Mouse (Mus musculus): ENCODE measurements around the gene Arhgap6. TPM values are rescaled to one million over a fixed set of nuclear protein-coding genes. Genes with fewer than 3 reads are reported as not detected.
A peak's percentile ranks its signal among the peaks of the same experiment; 100 is the strongest.

Arhgap6 gene
- polyA plus RNA-seq, 1 experiment: 3.0 TPM

GRCm38 (mm10) chrX:168975444-168975843 is 180.5 kb downstream of the Arhgap6 start:
- no peaks in the 10 kb centered on the region for H3K27me3 ChIP-seq (ENCODE audit: control insufficient read depth, insufficient read depth, low read length)
- H3K27ac ChIP-seq (ENCODE audit: insufficient read depth, low read length): no peak overlapping the region
- no peak overlapping the region for H3K4me3 ChIP-seq (ENCODE audit: extremely low read depth, insufficient read depth, insufficient read length)
- 79% methylated on average over 1 of the region's 1 CpGs for WGBS
- TF ChIP-seq POLR2A (IDR thresholded peaks at IDR 0.05; ENCODE audit: low read depth, low read length) (no peak), CTCF (IDR thresholded peaks at IDR 0.05; ENCODE audit: extremely low read depth, insufficient read depth, insufficient read length, insufficient replicate concordance) (no peak)
- H3K36me3 ChIP-seq (ENCODE audit: control insufficient read depth, insufficient read depth, low read length): no peaks in the 10 kb centered on the region
- no peaks in the 10 kb centered on the region for H3K4me1 ChIP-seq (ENCODE audit: control insufficient read depth, insufficient read depth, insufficient read length)
- no peak for DNase-seq (ENCODE audit: low read depth in 1 of 2, low spot score in 2 of 2)

GRCm38 (mm10) chrX:168977776-168978175 is 182.9 kb downstream of the Arhgap6 start:
- Histone ChIP-seq H3K27me3 (ENCODE audit: control insufficient read depth, insufficient read depth, low read length) (no peaks in the 10 kb centered on the region), H3K36me3 (ENCODE audit: control insufficient read depth, insufficient read depth, low read length) (no peaks in the 10 kb centered on the region), H3K4me3 (ENCODE audit: extremely low read depth, insufficient read depth, insufficient read length) (no peak overlapping the region), H3K27ac (ENCODE audit: insufficient read depth, low read length) (no peak overlapping the region), H3K4me1 (ENCODE audit: control insufficient read depth, insufficient read depth, insufficient read length) (no peaks in the 10 kb centered on the region)
- no peak for DNase-seq (ENCODE audit: low read depth in 1 of 2, low spot score in 2 of 2)
- 77% methylated on average over 3 of the region's 3 CpGs for WGBS
- TF ChIP-seq CTCF (IDR thresholded peaks at IDR 0.05; ENCODE audit: extremely low read depth, insufficient read depth, insufficient read length, insufficient replicate concordance): no peak
- TF ChIP-seq POLR2A (IDR thresholded peaks at IDR 0.05; ENCODE audit: low read depth, low read length): no peak

DNA sequence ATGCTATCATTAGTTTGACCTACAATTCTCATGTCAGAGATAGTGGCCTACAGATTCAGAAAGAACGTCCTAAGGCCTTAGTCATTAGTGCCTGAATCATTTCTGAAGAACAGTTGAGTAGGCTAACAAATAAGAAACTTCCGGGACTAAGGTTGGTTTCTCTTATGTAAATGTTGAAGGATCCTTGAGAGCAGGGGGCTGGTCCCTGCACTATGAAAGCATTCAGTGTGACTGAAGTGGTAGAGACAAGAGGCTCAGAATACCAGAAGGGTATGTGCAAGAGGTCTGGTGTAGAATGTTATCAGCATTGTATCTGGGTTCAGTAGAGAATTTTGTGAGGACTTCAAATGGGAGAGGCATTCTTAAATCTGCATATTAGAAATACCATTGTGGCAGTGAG is 185.5 kb downstream of the Arhgap6 start:
- H3K4me3 ChIP-seq (ENCODE audit: extremely low read depth, insufficient read depth, insufficient read length): no peak overlapping the region
- H3K4me1 ChIP-seq (ENCODE audit: control insufficient read depth, insufficient read depth, insufficient read length): no peaks in the 10 kb centered on the region
- no peak overlapping the region for H3K27ac ChIP-seq (ENCODE audit: insufficient read depth, low read length)
- WGBS: 78% methylated on average over 2 of the region's 2 CpGs
- DNase-seq (ENCODE audit: low read depth in 1 of 2, low spot score in 2 of 2): no peak
- H3K36me3 ChIP-seq (ENCODE audit: control insufficient read depth, insufficient read depth, low read length): no peaks in the 10 kb centered on the region
- TF ChIP-seq CTCF (IDR thresholded peaks at IDR 0.05; ENCODE audit: extremely low read depth, insufficient read depth, insufficient read length, insufficient replicate concordance) (no peak), POLR2A (IDR thresholded peaks at IDR 0.05; ENCODE audit: low read depth, low read length) (no peak)
- no peaks in the 10 kb centered on the region for H3K27me3 ChIP-seq (ENCODE audit: control insufficient read depth, insufficient read depth, low read length)

GRCm38 (mm10) chrX:169007066-169007465 is 212.2 kb downstream of the Arhgap6 start:
- Histone ChIP-seq H3K27ac (ENCODE audit: insufficient read depth, low read length) (no peak overlapping the region), H3K27me3 (ENCODE audit: control insufficient read depth, insufficient read depth, low read length) (no peaks in the 10 kb centered on the region), H3K4me3 (ENCODE audit: extremely low read depth, insufficient read depth, insufficient read length) (no peak overlapping the region), H3K4me1 (ENCODE audit: control insufficient read depth, insufficient read depth, insufficient read length) (no peaks in the 10 kb centered on the region), H3K36me3 (ENCODE audit: control insufficient read depth, insufficient read depth, low read length) (no peaks in the 10 kb centered on the region)
- 67% methylated on average over 1 of the region's 1 CpGs for WGBS
- no peak for DNase-seq (ENCODE audit: low read depth in 1 of 2, low spot score in 2 of 2)
- TF ChIP-seq CTCF (IDR thresholded peaks at IDR 0.05; ENCODE audit: extremely low read depth, insufficient read depth, insufficient read length, insufficient replicate concordance): no peak
- TF ChIP-seq POLR2A (IDR thresholded peaks at IDR 0.05; ENCODE audit: low read depth, low read length): no peak

- Histone ChIP-seq H3K36me3 (ENCODE audit: control insufficient read depth, insufficient read depth, low read length) (no peaks in the 10 kb centered on the region), H3K27ac (ENCODE audit: insufficient read depth, low read length) (no peak overlapping the region), H3K4me1 (ENCODE audit: control insufficient read depth, insufficient read depth, insufficient read length) (no peaks in the 10 kb centered on the region), H3K27me3 (ENCODE audit: control insufficient read depth, insufficient read depth, low read length) (no peaks in the 10 kb centered on the region), H3K4me3 (ENCODE audit: extremely low read depth, insufficient read depth, insufficient read length) (no peak overlapping the region)
- TF ChIP-seq CTCF (IDR thresholded peaks at IDR 0.05; ENCODE audit: extremely low read depth, insufficient read depth, insufficient read length, insufficient replicate concordance): no peak
- TF ChIP-seq POLR2A (IDR thresholded peaks at IDR 0.05; ENCODE audit: low read depth, low read length): no peak
- DNase-seq (ENCODE audit: low read depth in 1 of 2, low spot score in 2 of 2): no peak
Measured at GRCm38 (mm10) chrX:169012701-169013100, 217.8 kb downstream of the Arhgap6 start.

DNA sequence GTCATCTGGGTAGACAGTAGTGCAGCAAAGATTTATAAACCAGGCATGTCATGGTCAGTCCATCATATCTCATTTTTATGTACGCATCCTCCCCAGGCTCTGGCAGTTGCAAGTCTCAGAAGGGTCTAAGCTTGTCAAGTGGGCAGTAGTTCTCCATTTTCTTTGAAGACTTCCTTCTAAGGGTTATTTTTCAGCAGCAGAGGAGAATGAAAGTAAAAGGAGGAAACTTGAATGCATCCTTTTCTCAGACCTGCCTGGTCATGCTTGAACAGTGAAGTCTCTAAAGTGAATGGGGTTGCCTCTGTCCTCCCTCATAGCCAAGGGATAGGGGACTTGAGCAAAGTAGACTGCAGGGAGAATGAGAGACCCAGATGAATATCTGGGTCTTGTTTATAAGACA is 239.5 kb downstream of the Arhgap6 start:
- H3K36me3 ChIP-seq (ENCODE audit: control insufficient read depth, insufficient read depth, low read length): no peaks in the 10 kb centered on the region
- 55% methylated on average over 1 of the region's 1 CpGs for WGBS
- H3K4me3 ChIP-seq (ENCODE audit: extremely low read depth, insufficient read depth, insufficient read length): no peak overlapping the region
- peak; percentile 2 to 19 for DNase-seq (ENCODE audit: low read depth in 1 of 2, low spot score in 2 of 2)
- no peak for TF ChIP-seq POLR2A (IDR thresholded peaks at IDR 0.05; ENCODE audit: low read depth, low read length)
- no peak for TF ChIP-seq CTCF (IDR thresholded peaks at IDR 0.05; ENCODE audit: extremely low read depth, insufficient read depth, insufficient read length, insufficient replicate concordance)
- peak overlapping the region; percentile 57; the same call in 1 of the 2 replicates for H3K27ac ChIP-seq (ENCODE audit: insufficient read depth, low read length)
- H3K27me3 ChIP-seq (ENCODE audit: control insufficient read depth, insufficient read depth, low read length): no peaks in the 10 kb centered on the region
- no peaks in the 10 kb centered on the region for H3K4me1 ChIP-seq (ENCODE audit: control insufficient read depth, insufficient read depth, insufficient read length)

- peak overlapping the region; percentile 33 for H3K27ac ChIP-seq (ENCODE audit: insufficient read depth, low read length)
- peak overlapping the region; percentile 55 for H3K4me3 ChIP-seq (ENCODE audit: extremely low read depth, insufficient read depth, insufficient read length)
- DNase-seq (ENCODE audit: low read depth in 1 of 2, low spot score in 2 of 2): peak; percentile 31 to 49
- H3K36me3 ChIP-seq (ENCODE audit: control insufficient read depth, insufficient read depth, low read length): no peaks in the 10 kb centered on the region
- H3K27me3 ChIP-seq (ENCODE audit: control insufficient read depth, insufficient read depth, low read length): no peaks in the 10 kb centered on the region
- TF ChIP-seq POLR2A (IDR thresholded peaks at IDR 0.05; ENCODE audit: low read depth, low read length) (no peak), CTCF (IDR thresholded peaks at IDR 0.05; ENCODE audit: extremely low read depth, insufficient read depth, insufficient read length, insufficient replicate concordance) (peak; percentile 30; the same call in 1 of the 2 replicates)
- 29% methylated on average over 31 of the region's 32 CpGs for WGBS
- no peaks in the 10 kb centered on the region for H3K4me1 ChIP-seq (ENCODE audit: control insufficient read depth, insufficient read depth, insufficient read length)
Measured at GRCm38 (mm10) chrX:169036403-169037296, 241.8 kb downstream of the Arhgap6 start.
